Mouse (Mus musculus) hindlimb bud, embryonic 11.5 days (tissue): ENCODE measurements around the gene Pfkm.

Experiments used
- DNase-seq: peaks from one replicate; pipeline ENCODE4 v3.0.0-alpha.2; 2012; ENCODE audit warnings: low read depth, low spot score; ENCODE audit errors: extremely low spot score

Pfkm gene

DNA sequence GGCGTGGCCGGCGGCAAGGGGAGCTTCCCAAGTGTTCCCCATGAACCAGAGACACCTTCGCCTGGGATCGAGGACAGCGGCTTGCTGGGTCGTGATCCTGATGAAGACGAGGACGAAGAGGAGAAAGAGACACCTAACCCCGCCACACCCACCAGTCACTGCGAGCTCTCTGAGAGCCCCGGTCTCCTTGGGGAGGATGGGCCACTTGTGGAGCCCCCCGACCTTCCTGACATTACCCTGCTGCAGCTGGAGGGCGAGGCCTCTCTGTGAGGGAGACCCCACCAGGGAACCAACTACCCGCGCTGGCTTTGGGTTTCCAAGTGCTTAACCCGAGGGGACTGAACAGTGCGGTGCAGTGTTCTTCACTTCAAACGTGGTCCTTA, 76.2 kb downstream of the Pfkm start:
- no peak for DNase-seq

DNA sequence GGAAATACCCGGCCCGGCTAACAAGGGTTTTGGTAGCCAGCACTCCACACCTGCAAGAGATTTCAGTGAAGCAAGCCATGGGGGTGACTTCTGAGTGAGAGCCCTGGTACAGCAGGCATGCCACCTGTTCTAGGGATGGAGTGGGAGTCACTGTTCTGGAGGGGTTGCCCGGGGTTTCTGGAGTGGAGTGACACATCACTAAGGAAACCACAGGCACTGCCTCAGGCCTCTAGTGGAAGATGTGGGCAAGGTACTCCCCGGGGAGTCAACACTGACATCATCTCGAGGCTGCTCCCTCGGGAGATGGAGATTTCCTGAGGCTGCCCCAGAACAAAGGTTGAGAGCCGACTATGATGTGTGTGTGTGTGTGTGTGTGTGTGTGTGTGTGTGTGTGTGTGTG, 78.0 kb downstream of the Pfkm start:
- DNase-seq = no peak

DNA sequence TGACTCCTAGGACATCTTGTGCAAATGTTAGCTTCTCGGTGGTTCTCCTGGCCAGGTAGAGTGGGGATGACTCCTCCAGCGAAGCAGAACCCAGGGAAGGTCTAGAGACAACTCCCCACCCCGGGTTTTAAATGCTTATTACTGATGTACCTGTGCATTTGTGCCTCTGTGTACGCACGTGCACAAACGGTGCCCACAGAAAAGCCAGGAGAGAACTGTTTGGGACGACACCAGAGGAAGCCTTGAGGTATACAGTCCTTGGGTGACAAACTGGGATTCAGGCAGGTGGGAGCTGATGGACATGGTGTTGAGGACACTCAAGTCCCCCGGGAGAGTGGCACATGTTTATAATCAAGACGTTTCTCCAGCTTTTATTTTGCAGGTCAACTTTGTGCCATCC, 78.5 kb downstream of the Pfkm start:
- no peak for DNase-seq

DNA sequence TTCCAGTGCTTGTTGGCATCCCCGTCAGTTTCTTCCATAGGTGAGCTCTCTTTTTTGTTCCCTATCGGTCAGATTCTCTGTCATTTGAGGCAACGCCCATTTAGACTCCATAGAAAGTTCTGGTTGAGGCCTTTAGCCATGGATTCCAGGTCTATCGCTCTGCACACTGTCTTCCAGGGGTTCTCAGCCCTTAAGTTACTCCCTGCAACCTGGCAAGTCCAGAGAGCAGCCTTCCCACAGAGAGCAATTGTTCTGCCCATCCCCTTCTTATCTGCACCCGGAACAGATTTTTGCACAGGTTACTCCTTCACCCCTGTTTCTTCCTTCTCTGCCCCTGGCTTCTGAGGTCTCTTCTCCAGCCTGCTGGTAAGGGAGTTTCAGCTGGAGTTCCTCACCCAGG, 79.7 kb downstream of the Pfkm start:
- DNase-seq = no peak

DNA sequence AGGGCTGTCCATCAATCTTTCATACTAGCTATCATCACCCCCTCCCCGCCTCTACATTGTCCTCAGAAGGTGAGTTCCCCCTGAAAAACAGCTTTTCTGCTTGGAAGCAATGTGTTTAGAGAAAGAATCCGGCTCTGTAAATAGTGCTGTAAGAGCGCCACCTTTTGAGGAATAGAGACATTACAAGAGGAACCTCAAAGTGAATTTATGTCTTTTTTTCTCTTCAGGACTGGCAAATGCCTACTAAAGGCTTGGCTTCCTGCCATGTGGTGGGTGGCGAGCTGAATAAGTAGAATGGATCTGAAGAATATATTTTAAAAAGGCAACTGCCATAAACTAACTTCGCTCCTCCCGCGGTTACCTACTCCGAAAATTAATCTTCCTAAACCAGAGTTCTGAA, 81.4 kb downstream of the Pfkm start:
- peak; percentile 28 for DNase-seq

DNA sequence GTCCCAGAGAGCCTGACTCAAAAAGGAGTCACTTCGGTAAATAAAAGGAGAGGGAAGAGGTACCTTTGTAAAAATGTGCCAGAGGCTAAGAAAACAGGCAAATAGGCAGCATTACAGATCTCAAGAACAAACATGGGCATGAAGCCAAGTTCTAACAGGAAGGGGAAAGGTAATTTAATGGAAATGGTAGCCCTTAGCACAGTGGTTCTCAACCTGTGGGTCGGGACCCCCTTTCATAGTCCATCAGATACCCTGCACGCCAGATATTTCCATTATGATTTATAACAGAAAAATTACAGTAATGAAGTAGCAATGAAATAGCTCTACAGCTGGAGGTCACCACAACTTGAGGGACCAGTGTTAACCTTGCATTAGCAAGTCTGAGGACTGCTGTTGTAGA, 84.9 kb downstream of the Pfkm start:
- no peak for DNase-seq

DNA sequence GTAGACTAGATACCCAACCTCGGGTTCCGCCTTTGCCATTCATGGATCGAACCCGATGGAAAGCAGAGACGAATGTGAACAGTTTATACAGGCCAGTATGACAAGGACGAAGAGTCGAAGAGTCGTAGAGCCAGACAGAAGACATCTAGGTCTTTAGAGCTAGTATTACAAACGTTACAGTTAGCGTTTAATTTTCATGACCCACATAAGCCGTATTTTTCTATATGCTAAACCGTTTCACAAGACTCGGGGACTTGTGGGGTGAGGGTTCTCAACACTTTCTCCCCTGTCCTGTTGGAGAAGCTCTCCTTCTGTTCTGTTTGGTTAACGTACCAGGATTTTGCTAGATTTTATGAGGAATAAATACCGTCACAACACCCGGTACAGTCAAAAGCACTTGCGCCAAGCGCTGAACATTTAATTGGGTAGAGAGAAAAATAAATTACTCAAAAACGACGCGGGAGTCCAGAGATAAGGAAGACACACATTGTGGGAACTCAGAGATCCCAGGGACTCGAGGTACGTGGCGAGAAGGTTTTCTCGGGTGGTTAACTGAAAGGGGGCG, 88.3 kb downstream of the Pfkm start:
- no peak for DNase-seq

DNA sequence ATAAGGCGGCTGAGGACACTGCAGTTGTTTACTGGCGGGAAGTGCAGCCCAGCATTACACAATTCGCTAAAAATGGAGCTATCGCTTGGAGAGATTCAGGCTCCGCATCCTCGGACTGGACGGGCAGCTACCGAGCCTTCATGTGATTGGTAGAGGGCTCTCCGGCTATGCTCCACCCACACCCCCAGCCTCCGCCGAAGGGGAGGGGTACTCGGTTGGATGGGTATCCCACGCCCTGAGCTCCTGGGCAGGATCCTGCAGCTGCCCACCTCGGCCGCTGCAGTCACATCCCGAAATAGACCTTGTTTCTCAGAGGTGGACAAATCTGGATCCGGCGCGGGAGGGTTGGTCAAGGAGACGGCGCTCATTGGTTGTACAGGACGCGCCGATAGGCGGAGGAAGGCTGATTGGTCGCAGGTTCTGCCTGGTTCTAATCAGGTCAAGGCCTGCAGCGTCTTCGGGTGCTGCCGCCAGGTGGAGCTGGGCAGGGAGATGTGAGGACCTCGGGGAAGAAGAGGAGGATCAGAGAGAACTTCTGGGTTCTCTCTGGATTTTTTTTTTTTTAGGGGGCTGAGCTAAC, 88.8 kb downstream of the Pfkm start:
- DNase-seq = peak; percentile 72
